Mouse (Mus musculus) limb, embryonic 13.5 days (tissue): ENCODE data around the gene Atl1. TPM values are rescaled to one million over a fixed set of nuclear protein-coding genes. Genes with fewer than 3 reads are reported as not detected.

Experiments used
- ATAC-seq: fragments of 200-750 bp; cut with Nextera tagmentation; 2 replicates; pipeline ENCODE4 v1.8.0; 2017; ENCODE audit warnings: low read depth, moderate number of reproducible peaks, moderate TSS enrichment; ENCODE audit not compliant: low FRiP score
- H3K27ac ChIP-seq: fragments of 300-500 bp; sonication (generic); 2 replicates; pipeline ENCODE4 v1.5.1; 2015; ENCODE audit warnings: inconsistent platforms, mild to moderate bottlenecking, moderate library complexity
- H3K27me3 ChIP-seq: fragments of 300-500 bp; sonication (generic); 2 replicates; pipeline ENCODE4 v1.6.1; 2015; ENCODE audit warnings: mild to moderate bottlenecking, inconsistent platforms
- H3K36me3 ChIP-seq: fragments of 300-500 bp; sonication (generic); 2 replicates; pipeline ENCODE4 v1.6.1; 2015; ENCODE audit warnings: inconsistent platforms, mild to moderate bottlenecking, moderate library complexity
- H3K4me1 ChIP-seq: fragments of 300-500 bp; sonication (generic); 2 replicates; pipeline ENCODE4 v1.6.1; 2015; ENCODE audit warnings: inconsistent platforms
- H3K4me2 ChIP-seq: fragments of 300-500 bp; sonication (generic); replicated peaks from 2 replicates; pipeline ENCODE4 v1.6.1; 2015; ENCODE audit warnings: inconsistent platforms, mild to moderate bottlenecking, moderate library complexity
- H3K4me3 ChIP-seq: fragments of 300-500 bp; sonication (generic); 2 replicates; pipeline ENCODE4 v1.5.1; 2015; ENCODE audit warnings: moderate library complexity, mild to moderate bottlenecking, inconsistent platforms
- H3K9ac ChIP-seq: fragments of 300-500 bp; sonication (generic); 2 replicates; pipeline ENCODE4 v1.6.1; 2015; ENCODE audit warnings: mild to moderate bottlenecking, inconsistent platforms
- H3K9me3 ChIP-seq: fragments of 300-500 bp; sonication (generic); 2 replicates; pipeline ENCODE4 v1.6.1; 2016; ENCODE audit warnings: inconsistent platforms
- WGBS: fragments of 180-500 bp; shearing (Covaris S2); methylation state at CpG from one replicate; pipeline ENCODE4 v1.1.7; 2015; 5-methylcytosine and 5-hydroxymethylcytosine counted together
- polyA plus RNA-seq: library from polyadenylated mRNA; unstranded; fragments of >200 nt; fragmentation: Nextera tagmentation; extraction: Ambion mirVana; gene quantifications from 2 replicates; pipeline ENCODE4 v1.2.1, GENCODE M21; 2015

Gene Atl1
- polyA plus RNA-seq, 1 experiment from 2014 or later, result 6.1 TPM

DNA sequence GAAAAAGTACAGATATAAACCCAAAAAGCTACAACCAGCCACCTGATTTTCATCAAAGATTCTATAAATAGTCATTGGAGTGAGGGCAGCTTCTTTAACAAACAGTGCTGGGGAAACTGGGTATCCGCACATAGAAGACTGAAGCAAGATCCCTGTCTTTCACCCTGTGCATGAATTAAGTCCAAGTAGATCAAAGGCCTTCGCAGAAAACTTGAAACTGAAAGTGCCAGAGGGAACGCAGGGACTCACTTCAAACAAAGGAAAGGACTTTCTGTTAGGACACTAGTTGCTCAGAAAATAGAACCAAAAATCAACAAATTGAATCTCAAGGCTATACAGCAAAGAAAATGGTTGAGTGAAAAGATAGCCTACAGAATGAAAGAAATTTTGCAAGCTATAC lies 103.0 kb downstream of the Atl1 start:
- Histone ChIP-seq H3K27me3 (no peaks in the 10 kb centered on the region), H3K4me3 (no peak overlapping the region), H3K9me3 (no peaks in the 10 kb centered on the region), H3K36me3 (no peaks in the 10 kb centered on the region), H3K27ac (no peak overlapping the region), H3K4me1 (no peaks in the 10 kb centered on the region), H3K4me2 (no peak overlapping the region), H3K9ac (no peak overlapping the region)
- 58% methylated on average over 3 of the region's 3 CpGs for WGBS
- no peak for ATAC-seq

DNA sequence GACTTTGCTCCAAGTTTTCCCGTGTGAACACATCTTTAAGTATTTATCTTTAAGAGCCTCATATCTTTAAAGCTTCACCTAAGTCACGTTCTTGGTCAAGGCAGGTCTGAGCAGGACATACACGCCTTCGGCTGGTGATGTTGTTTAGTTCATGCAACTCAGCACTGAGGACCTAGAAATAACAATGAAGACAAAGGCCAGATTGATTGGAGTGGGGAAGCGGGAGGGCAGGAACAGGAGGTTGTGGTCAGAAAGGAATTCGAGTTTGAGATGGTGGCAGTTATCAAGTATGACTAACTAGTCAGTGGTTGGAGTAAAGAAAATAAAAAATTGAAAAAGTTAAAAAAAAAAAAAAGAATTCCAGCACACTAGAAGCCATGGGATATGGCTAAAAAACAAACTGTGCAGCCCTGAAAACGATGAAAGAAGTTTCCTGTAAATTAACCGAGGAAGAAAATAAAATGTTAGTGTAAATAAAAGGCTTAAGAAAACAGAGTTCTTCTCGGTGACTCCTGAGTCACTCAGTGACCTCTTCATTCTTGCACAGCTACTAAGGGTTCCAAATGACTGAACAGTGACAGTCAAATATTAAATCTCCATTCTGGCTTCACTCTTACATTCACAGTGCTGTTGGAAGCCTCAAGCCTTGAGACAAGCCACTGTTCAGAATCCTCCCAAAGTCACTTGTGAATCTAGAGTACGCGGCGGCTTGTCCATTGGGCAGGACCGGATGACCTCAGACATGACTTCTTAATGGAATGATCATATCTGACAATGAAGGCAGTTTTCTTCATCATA lies 106.0 kb downstream of the Atl1 start:
- ATAC-seq, result no peak
- H3K4me2 ChIP-seq, result no peak overlapping the region
- H3K27me3 ChIP-seq, result no peaks in the 10 kb centered on the region
- H3K27ac ChIP-seq, result no peak overlapping the region
- no peaks in the 10 kb centered on the region for H3K36me3 ChIP-seq
- H3K4me1 ChIP-seq, result no peaks in the 10 kb centered on the region
- H3K9ac ChIP-seq, result no peak overlapping the region
- H3K4me3 ChIP-seq, result no peak overlapping the region
- 77% methylated on average over 13 of the region's 13 CpGs for WGBS
- no peaks in the 10 kb centered on the region for H3K9me3 ChIP-seq

DNA sequence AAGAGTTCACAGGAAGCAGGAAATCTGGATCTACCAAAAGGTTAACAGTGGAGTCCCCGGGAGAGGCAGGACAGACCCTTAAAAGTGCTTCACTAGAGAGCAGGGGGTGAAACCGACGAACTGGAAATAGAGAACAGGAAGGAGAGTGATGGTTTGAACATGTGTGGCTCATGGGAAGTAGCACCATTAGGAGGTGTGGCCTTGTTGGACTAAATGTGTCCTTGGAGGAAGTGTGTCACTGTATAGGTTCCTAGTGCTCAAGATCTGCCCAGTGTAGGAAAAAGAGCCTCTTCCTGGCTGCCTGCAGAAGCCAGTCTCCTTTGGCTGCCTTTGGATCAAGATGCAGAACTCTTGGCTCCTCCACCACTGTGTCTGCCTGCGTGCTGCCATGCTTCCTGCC lies 112.7 kb downstream of the Atl1 start:
- no peak overlapping the region for H3K27ac ChIP-seq
- no peak for ATAC-seq
- WGBS, result 82% methylated on average over 4 of the region's 4 CpGs
- no peaks in the 10 kb centered on the region for H3K9me3 ChIP-seq
- no peak overlapping the region for H3K4me3 ChIP-seq
- H3K27me3 ChIP-seq, result no peaks in the 10 kb centered on the region
- no peak overlapping the region for H3K9ac ChIP-seq
- no peaks in the 10 kb centered on the region for H3K36me3 ChIP-seq
- H3K4me2 ChIP-seq, result no peak overlapping the region
- no peaks in the 10 kb centered on the region for H3K4me1 ChIP-seq

DNA sequence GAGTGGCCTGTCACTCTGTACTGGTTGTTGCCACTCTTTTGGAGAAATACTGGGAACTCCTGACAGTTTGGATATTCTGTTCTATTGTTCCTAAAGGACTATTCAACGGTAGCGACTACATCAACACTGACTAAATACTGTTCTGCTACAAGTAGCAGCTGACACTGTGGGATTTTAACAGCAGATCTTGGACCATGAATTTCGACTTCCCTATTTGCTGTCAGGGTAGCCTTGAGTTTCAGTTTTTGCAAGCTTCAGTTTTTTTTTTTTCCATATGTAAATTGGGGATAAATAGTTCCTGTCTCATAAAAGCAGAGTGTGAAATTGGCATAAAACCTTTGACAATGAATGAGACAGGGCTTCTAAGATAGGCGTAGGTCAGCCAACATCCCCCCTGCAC lies 117.9 kb downstream of the Atl1 start:
- peaks cover 5% of the 10 kb centered on the region for H3K9me3 ChIP-seq
- peaks cover 20% of the 10 kb centered on the region for H3K36me3 ChIP-seq
- H3K27ac ChIP-seq, result no peak overlapping the region
- no peak for ATAC-seq
- H3K4me1 ChIP-seq, result no peaks in the 10 kb centered on the region
- H3K4me2 ChIP-seq, result no peak overlapping the region
- WGBS, result 94% methylated on average over 4 of the region's 4 CpGs
- no peak overlapping the region for H3K9ac ChIP-seq
- no peak overlapping the region for H3K4me3 ChIP-seq
- no peaks in the 10 kb centered on the region for H3K27me3 ChIP-seq

DNA sequence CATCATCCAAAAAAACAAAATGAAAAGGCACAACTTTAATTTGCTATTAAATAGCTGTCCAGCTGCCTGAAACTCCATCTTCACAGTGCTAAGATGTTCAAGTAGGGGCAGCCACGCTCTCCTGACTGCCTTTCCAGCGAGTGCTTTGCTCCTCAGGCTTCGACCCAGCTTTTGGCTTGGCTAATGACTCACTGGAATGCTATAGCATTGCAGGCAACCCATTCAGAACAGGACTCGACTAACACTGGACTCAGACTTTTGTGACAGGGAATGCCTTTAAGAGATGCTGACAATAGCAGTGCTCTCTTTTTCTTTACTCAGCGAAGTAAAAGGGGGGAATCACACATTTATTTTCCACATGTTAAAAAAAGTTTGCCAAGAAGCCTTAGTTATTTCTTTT lies 119.3 kb downstream of the Atl1 start:
- Histone ChIP-seq H3K36me3 (peaks cover 21% of the 10 kb centered on the region), H3K9me3 (peaks cover 5% of the 10 kb centered on the region), H3K9ac (no peak overlapping the region), H3K4me1 (no peaks in the 10 kb centered on the region), H3K4me2 (no peak overlapping the region), H3K4me3 (no peak overlapping the region), H3K27me3 (no peaks in the 10 kb centered on the region), H3K27ac (no peak overlapping the region)
- WGBS, result 81% methylated on average over 5 of the region's 5 CpGs
- no peak for ATAC-seq

DNA sequence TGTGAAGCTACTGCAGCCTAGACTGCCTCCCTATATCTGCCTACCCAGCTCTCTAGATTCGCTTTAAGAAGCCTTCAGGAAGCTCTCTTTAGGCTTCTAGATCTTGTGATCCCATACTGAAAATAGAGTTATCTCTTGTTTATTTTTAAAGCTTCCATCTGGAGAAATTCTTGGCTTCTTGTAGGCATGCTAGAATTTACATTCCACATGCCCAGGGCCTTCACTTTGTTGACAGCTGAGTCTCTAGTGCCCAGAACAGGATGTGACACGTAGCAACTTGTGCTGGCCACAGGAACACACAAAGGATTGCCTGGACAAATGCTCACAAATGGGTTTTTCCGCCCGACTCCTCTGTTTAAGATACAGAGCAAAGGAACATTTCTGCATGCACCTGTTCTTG lies 123.5 kb downstream of the Atl1 start:
- Histone ChIP-seq H3K4me3 (no peak overlapping the region), H3K27me3 (no peaks in the 10 kb centered on the region), H3K9ac (no peak overlapping the region), H3K4me1 (no peaks in the 10 kb centered on the region), H3K9me3 (peaks cover 2% of the 10 kb centered on the region), H3K27ac (no peak overlapping the region), H3K4me2 (no peak overlapping the region), H3K36me3 (peaks cover 49% of the 10 kb centered on the region)
- 69% methylated on average over 4 of the region's 4 CpGs for WGBS
- ATAC-seq, result no peak

Other genes with a start within 250 kb of the Atl1 start
- gene Sos2, start 210.8 kb upstream of the Atl1 start, polyA plus RNA-seq, result 11.3 and 12.6 TPM in 2 replicates
- 17.8 and 20.1 TPM in 2 replicates for gene L2hgdh, start 167.7 kb upstream of the Atl1 start, polyA plus RNA-seq
- 30.5 and 37.3 TPM in 2 replicates for gene Atp5s, start 167.7 kb upstream of the Atl1 start, polyA plus RNA-seq
- 1.2 and 1.3 TPM in 2 replicates for gene Cdkl1, start 101.3 kb upstream of the Atl1 start, polyA plus RNA-seq
- 40.5 and 41.3 TPM in 2 replicates for gene Map4k5, start 586 bp downstream of the Atl1 start, polyA plus RNA-seq
- gene Sav1, start 94.4 kb downstream of the Atl1 start, polyA plus RNA-seq, result 8.6 and 8.8 TPM in 2 replicates
- 11.0 and 11.4 TPM in 2 replicates for gene Nin, start 221.1 kb downstream of the Atl1 start, polyA plus RNA-seq